Mouse (Mus musculus) B cell, adult 62 days (primary cell): ENCODE data around the gene Olfr131. TPM values are rescaled to one million over a fixed set of nuclear protein-coding genes. Genes with fewer than 3 reads are reported as not detected.

Experiments
- total RNA-seq: library from RNA; stranded (reverse); gene quantifications from 4 replicates; pipeline ENCODE4 v1.2.4, GENCODE M21; 2023

The Olfr131 gene
- total RNA-seq = not detected in 4 replicates

GRCm38 (mm10) chr17:38088593-38088992 lies at the start of gene Olfr131:
Olfr131 (minus strand) TSS chr17:38088693.

GRCm38 (mm10) chr17:38134426-38134825 lies 45.9 kb upstream of the Olfr131 start, which contains the start of gene Olfr132:
Olfr132 (minus strand) TSS chr17:38134526.

GRCm38 (mm10) chr17:38063621-38064020 lies 24.9 kb downstream of the Olfr131 start, which contains the start of gene Olfr130:
Olfr130 (plus strand) TSS chr17:38063921.

GRCm38 (mm10) chr17:38059979-38060378 lies 28.5 kb downstream of the Olfr131 start, which contains the start of gene Olfr129:
Olfr129 (minus strand) TSS chr17:38060079.

Other genes starting within 250 kb of the Olfr131 start
- not detected in 4 replicates for gene Olfr126, start 241.2 kb downstream of the Olfr131 start, total RNA-seq
- not detected in 4 replicates for gene Olfr127, start 188.3 kb downstream of the Olfr131 start, total RNA-seq
- gene Olfr128, start 168.1 kb downstream of the Olfr131 start, total RNA-seq = not detected in 4 replicates
- gene Olfr761, start 135.6 kb downstream of the Olfr131 start, total RNA-seq = not detected in 4 replicates
- gene Olfr129, start 28.6 kb downstream of the Olfr131 start, total RNA-seq = not detected in 4 replicates
- not detected in 4 replicates for gene Olfr130, start 24.8 kb downstream of the Olfr131 start, total RNA-seq
- gene Olfr132, start 45.8 kb upstream of the Olfr131 start, total RNA-seq = not detected in 4 replicates
- not detected in 4 replicates for gene Olfr133, start 56.6 kb upstream of the Olfr131 start, total RNA-seq
- not detected in 4 replicates for gene Olfr134, start 82.7 kb upstream of the Olfr131 start, total RNA-seq
- not detected in 4 replicates for gene Olfr135, start 115.6 kb upstream of the Olfr131 start, total RNA-seq
- not detected in 4 replicates for gene Olfr138, start 172.3 kb upstream of the Olfr131 start, total RNA-seq
- gene Olfr137, start 218.9 kb upstream of the Olfr131 start, total RNA-seq = not detected in 4 replicates
- not detected in 4 replicates for gene Olfr136, start 241.1 kb upstream of the Olfr131 start, total RNA-seq